Mouse (Mus musculus): Measurements from ENCODE around the gene Spo11. TPM values are rescaled to one million over a fixed set of nuclear protein-coding genes. Genes with fewer than 3 reads are reported as not detected.

Gene Spo11
- total RNA-seq, 1 experiment from 2014 or later = 0.05 TPM

Other genes with a start within 250 kb of the Spo11 start
- 0.10 TPM in 1 of 2 replicates, not detected in the other for gene Bmp7, start 37.4 kb upstream of the Spo11 start, total RNA-seq (2017)
- 87.9 and 91.3 TPM in 2 replicates for gene Rae1, start 22.4 kb downstream of the Spo11 start, total RNA-seq (2017)
- gene Rbm38, start 42.8 kb downstream of the Spo11 start, total RNA-seq (2017) = 54.5 and 69.9 TPM in 2 replicates
- not detected in 2 replicates for gene Ctcfl, start 141.8 kb downstream of the Spo11 start, total RNA-seq (2017)
- not detected in 2 replicates for gene Pck1, start 175.3 kb downstream of the Spo11 start, total RNA-seq (2017)
- 0.15 and 6.0 TPM in 2 replicates for gene Zbp1, start 241.2 kb downstream of the Spo11 start, total RNA-seq (2017)